Mouse (Mus musculus) erythroblast, embryonic 14.5 days (primary cell): Measurements from ENCODE around the gene Plscr3.

Experiments used
- GATA1 ChIP-seq: IDR thresholded peaks from 2 replicates; pipeline ENCODE4 v1.6.1; 2012; ENCODE audit warnings: low read length, inconsistent platforms, mixed read lengths
- TAL1 ChIP-seq: IDR thresholded peaks from 3 replicates; pipeline ENCODE4 v1.6.1; 2012; ENCODE audit warnings: low read length, inconsistent platforms, mixed read lengths

DNA sequence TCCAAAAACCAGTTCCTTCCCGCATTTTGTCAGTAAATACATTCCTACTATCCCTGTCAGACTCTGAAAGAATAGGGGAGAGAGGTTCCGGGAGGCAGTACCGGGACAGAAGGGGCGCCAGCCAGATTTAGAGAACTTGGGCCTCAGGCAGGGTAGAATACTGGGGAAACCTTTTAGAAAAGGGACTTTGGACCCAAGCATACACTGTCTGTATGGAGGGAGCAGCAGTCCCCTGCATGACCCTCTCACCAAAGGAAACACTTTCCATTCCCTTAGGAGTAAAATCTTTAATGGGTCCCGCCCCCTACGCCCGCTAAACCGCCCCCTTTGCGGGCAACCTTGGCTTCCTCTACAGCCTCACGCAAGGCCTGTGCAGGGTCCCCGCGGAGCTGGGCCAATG is 42.8 kb upstream of the Plscr3 start:
- TF ChIP-seq TAL1 (no peak), GATA1 (no peak)
